Mouse (Mus musculus): ENCODE measurements around the gene Slc22a6. TPM values are rescaled to one million over a fixed set of nuclear protein-coding genes. Genes with fewer than 3 reads are reported as not detected.
A peak's percentile ranks its signal among the peaks of the same experiment; 100 is the strongest.

Gene Slc22a6
- total RNA-seq, 2 experiments from 2014 or later: 12.0 TPM

DNA sequence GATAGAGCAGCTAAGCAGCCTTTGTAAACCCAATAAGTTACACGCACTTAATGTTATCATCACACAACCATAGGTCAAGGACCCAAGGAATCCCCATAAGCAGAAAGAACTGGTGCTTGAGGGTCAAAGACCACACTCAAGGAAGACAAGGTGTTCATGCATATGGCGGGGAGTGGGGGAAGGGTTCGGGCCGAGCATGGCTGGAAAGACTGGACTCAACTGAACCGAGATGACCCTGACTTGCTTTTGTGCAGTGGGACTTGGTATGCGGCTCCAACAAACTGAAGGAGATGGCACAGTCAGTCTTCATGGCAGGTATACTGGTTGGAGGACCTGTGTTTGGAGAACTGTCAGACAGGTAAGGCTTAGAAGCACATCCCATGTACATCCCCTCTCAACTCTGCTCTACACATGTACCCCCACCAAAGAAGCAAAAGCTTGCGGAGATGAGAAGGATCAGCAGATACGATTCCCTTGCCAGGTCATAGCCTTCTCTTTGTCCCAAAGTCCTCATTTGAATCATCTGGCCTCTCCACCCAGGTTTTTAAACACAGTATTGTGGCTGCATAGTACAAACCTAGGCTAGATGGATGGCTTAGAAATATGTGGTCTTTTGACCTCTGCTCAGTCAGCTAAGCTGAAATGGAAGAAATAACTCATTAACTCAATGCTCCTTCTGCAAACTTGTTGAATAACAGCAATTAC lies 13.2 kb upstream of the Slc22a6 start:
- intact Hi-C loops (cut with DNase I): no loop called here
- DNase-seq: no peak

DNA sequence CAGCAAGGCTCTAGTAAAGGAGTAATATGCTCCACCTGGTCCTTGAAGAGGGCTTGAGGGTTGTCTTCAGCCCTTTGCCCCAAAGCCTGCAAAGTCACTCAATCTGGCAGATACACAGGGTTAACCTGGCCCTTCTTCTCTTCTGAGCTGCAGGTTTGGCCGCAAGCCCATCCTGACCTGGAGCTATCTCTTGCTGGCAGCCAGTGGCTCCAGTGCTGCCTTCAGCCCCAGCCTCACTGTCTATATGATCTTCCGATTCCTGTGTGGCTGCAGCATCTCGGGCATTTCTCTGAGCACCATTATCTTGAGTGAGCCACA lies 12.6 kb upstream of the Slc22a6 start:
- no peak for DNase-seq
- intact Hi-C loops (cut with DNase I): no loop called here

DNA sequence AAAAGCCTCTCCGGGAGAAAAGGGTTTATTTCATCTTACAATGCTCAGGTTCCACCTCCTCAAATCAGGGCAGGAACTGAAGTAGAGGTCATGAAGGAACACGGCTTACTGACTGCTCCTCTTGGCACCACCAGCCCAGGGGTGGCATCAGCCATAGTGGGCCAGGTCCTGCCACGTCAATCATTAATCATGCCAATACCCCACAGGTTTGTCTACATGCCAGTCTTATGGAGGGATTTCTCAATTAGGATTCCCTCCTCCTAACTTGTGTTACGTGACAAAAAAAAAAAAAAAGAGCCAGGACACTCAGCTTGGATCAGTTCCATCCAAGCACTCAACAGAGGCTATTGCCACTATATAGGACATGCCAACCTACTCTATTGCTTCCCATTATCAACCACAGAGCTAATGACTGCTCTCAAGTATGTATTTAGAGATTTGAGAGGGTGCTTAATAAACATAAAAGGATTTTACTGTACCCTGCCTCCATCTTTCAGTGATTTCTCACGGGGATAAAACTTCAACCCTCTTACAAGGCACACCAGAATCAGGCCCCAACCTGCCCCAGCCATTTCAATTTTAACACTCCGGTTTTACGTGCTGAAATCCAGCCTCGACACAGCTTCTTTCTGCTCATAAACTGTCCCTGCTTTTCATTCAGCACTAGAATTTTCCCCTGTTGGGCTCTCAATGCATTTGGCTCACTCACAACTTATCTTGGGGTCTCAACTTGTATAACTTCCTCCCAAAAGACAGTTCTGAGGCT lies 6.3 kb upstream of the Slc22a6 start:
- intact Hi-C loops (cut with DNase I): no loop called here
- DNase-seq: no peak

DNA sequence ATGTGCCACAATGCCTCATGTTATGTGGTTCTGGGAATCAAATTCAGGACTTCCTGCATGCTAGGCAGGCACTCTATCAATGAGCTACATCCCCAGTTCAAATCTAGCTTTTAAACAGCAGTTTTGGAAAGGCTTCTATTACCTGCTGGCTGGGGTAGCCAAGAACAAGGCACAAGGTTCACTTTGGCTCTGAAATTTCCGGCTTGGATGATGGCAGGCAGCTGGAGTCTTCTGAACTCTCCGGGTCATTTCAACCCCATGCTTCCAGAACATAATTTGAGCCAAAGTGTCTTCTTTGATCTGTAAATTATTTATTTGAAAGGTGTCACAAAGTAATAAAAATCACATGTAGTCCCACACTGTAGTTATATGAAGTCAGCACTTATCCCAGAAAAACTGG lies 4.7 kb upstream of the Slc22a6 start:
- DNase-seq: no peak
- intact Hi-C loops (cut with DNase I): no loop called here

DNA sequence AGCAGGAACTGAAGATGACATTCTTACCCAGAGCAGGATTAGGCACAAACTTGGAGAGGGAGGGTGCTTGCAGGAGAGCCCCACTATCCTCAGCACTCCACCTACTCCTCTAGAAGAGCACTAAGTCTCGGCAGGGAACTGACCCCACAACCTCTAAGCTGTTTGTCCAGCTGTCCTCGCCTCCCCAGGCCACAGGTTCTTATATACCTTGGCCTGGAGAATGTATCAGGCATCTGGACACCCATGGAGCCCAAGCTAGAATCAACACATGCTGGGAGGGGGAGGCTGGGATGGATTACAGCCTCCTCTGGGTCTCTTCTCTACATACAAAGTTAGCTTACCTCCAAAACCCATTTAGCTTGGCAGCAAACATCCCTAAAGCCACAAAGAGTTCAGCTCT lies 3.5 kb upstream of the Slc22a6 start:
- no peak for DNase-seq
- intact Hi-C loops (cut with DNase I): no loop called here

DNA sequence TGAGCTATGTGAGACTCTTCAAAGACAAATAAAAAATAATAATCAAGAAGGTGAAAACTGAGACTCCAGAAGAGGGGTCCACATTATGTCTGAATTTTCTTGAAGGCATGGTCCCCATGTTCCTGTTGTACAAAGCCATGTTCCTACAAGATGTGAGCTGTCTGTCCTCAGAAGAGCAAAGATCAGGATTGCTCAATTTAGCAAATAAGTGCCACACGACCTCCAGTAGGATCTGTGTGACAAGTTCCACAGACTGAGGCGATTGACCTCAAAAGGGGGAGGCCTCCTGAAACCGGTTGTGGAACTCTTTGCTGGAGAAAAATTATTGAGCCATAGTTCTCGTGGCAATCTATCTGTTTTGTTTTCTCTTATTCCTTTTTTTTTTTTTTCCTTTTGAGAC lies 1.5 kb upstream of the Slc22a6 start:
- intact Hi-C loops (cut with DNase I): no loop called here
- no peak for DNase-seq

DNA sequence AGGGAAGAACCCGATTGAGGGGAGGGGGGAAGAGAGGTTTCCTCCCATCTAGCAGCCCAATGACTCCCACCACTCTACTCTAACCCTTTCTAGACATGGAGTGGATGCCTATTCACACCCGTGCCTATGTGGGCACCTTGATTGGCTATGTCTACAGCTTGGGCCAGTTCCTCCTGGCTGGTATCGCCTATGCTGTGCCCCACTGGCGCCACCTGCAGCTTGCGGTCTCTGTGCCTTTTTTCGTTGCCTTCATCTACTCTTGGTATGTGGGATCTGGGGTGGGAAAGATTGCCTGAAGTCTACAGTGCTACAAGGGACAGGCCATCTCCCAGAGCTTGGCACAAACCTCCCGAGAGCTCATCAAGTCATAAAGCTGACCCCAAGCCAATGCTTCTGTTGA lies 3.3 kb downstream of the Slc22a6 start:
- intact Hi-C loops (cut with DNase I): no loop called here
- DNase-seq: no peak

DNA sequence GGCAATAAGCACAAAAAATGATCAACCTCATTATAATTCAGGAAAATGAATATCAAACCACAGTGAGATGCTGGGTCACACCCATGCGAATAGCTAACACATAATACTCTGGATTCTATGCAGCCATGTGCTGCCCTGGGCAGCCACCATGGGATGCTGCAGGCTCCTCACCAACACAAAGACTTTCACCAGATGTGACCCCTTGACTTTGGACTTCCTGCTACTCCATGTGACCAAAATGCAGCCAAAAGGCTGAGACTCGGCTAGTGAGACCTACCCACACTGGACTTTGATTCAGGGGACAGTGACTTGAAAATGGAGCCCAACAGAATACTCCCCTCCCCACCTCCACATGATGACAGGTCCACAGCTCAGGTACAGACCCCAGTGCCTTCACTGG lies 12.4 kb downstream of the Slc22a6 start:
- intact Hi-C loops (cut with DNase I): no loop called here
- no peak for DNase-seq

DNA sequence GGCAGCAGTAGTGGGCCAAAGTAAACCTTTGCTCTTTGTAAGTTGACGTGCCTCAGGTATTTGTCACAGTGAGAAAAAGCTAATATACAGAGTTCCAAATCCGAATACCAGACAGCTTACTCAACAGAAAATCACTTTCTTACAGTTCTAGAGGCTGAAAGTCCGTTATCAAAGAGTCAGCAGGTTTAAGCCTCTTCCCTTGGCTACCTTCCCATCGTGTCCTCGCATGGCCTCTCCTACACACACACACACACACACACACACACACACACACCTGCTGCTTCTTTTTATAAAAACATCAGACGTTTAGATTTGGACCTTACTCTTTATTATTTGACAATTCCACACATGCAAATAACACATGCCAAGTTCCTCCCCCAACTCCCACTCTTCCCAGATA lies 13.0 kb downstream of the Slc22a6 start:
- no peak for DNase-seq
- intact Hi-C loops (cut with DNase I): no loop called here

DNA sequence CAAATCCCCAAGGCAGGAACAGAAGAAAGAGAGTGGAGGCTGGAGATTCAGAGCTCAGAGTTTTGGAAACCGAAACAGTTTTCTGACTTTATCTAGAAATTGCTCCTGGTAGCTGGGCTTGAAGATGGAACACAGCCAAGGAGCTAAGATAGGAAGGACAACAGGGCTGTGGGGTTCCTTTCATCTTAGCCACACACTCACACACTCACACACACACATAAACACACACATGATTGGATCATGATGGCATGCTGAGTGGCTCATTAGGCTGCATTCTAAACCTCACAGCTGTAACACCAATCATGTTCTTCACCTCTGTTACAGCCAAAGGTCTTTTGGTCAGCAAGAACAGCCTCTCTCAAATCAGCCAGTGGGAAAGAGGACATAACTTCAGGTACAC lies 14.2 kb downstream of the Slc22a6 start:
- intact Hi-C loops (cut with DNase I): no loop called here
- no peak for DNase-seq

DNA sequence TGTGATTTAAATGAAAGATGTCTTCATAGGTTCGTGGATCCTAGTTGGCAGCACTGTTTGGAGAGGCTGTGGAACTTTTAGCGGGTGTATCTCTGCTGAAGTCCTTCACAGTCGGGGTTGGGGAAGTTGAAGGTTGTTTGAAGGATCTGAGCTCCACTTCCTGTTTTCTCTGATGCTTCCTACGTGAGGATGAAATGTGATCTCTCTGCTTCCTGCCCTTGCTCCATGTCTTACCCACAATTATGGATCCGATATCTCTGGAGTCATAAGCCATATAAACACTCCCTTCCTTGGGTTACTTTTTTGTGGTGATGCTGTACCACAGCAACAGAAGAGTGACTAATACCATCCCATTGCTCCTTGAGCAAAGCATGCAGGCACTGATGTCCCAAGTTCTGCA lies 24.2 kb downstream of the Slc22a6 start:
- intact Hi-C loops (cut with DNase I): no loop called here
- no peak for DNase-seq

DNA sequence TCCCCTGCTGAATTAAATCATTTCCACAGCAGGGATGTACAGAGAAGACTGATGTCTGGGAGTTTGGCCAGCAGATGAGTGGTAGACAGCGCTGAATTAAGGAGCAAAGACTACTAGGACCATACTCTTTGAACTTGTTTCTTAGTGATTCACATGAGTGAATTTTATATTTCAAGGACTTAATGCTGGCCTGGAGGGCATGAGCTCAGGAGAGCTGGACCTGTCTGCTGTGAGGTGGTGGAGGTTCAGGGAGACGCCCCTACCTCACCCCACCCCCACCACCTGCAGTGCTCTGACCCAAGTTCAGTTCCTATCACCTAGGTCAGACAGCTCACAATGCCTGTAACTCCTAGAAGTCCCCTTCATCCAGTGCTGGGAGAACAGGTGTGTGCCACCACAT lies 28.6 kb downstream of the Slc22a6 start:
- intact Hi-C loops (cut with DNase I): no loop called here
- no peak for DNase-seq

DNA sequence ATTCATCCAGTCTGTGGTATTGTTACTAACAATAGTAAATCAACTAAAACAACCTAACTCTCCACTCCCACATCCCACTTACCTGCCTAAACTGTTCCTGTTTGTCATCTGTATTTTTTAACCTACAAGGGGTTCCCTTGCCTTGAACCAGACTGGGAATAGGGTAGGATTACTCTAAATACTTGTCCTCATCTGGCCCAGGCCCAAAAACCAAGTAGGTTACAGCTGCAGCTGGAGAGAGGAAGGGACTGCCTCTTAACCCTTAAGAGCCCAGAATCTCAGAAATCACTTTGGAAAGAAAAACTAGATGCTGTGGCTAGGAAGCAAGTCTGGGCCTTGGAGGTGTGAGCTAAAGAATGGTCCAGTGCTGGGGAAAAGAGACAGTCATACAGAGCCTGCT lies 38.0 kb downstream of the Slc22a6 start:
- intact Hi-C loops (cut with DNase I): no loop called here
- no peak for DNase-seq

DNA sequence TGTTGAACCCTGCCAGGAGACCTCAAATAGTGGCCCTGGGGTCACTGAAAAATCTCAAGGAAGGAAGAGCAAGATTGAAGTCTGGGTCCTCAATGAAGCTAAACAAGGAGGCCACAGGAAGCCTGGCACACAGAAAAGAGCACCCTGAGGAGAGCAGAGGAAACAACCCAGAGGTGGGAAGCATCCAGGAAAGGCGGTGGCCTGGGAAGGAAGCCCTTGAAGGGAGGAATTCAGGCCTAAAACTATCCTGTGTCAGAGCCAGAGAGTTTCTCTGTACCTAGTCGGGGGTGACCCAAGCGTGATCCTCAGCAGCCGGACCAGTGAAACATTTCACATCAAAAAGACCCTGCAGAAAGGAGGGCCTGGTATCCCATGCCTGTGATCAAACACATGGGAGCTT lies 38.5 kb downstream of the Slc22a6 start:
- DNase-seq: no peak
- intact Hi-C loops (cut with DNase I): no loop called here

DNA sequence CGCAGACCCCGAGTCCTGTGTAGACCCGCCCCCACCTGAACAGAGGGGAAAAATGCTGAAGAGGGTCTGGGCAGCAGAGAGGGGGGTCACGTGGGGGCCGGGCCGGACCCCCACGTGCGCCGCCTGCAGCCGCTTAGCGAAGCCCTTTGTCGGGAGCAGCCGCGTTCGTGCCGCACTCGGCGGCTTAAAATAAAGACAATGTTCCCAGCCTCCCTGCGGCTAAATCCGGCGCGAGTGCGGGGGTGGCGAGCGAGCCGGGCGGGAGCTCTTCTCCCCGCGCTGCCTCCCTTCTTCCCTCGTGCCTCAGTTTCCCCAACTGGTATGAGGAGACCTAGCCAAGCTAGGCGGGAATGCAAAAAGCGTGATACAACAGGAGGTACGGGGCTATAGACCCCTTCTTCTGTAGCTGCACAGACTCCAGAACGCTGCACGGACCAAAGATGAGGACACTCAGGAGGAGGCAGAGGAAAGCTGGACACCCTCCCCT lies 44.0 kb downstream of the Slc22a6 start:
- no peak for DNase-seq
- intact Hi-C loops (cut with DNase I): no loop called here

DNA sequence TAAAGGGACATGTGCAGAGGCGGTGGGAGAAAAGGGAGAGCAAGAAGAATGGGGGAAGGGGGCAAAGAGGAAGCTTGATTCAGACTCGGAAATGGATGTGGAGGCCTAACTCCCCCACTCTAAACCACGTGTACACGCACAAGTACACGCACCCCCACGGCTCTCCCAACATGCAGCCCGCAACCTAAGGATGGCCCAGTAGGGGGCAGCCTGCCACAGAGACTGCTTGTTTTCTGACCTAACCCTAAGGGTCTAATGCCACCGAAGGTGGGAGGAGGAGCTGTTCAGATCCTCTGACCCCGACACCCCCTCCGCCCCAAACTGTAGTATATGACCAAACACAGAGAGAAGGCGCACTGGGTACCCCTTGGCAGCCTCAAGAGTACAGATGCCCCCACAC lies 44.5 kb downstream of the Slc22a6 start:
- peak; percentile 54 for DNase-seq
- intact Hi-C loops (cut with DNase I): no loop called here

DNA sequence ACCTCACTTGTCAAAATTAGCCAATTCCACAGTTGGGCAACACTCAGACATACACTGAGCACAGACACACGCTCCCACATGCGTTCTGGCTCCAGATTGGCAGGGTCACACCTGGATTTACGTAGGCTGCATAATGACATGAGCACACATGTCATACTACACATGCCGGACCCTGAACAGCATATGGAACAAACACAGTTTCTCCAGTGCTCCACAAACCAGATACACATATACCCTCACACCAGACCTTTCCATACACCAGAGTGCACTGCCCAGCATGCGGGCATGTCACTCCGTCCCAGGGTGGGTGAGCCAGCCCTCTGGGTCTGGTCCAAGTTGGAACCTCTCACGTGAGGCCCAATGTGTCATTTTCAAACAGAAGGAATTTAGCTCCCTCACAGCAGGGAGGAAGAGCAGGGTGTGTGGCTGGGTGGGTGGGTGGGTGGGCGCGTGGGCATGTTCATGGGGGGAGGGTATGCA lies 45.6 kb downstream of the Slc22a6 start, which contains the start of gene Chrm1:
Gene Chrm1, plus strand, starts transcription at position 430 of the 480 bp plus-strand sequence.
- intact Hi-C loops (cut with DNase I): no loop called here
- no peak for DNase-seq

DNA sequence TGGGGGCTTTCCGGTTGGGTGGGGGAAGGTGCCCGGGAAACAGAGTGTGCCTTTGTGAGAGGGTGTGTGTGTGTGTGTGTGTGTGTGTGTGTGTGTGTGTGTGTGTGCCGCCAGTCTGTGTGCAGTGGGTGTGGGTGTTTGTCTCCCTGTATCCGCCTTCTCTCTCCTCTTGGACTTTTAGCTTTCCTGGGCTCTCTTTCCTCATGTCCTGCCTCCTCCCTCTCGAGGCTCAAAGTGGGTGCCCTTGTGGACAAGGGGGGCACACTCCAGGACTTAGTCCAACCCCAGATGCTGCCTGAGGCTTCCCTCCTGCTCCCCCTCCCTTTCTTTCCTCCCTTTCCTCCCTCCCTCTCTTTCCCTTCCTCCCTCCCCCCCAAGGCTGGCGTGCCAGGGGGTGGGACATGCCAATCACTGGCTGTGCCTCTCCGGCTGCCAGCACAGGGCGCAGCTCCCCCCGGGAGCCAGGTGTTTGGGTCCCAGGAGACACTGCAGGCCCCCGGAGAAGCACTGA lies 46.1 kb downstream of the Slc22a6 start:
- intact Hi-C loops (cut with DNase I): no loop called here
- DNase-seq: peak; percentile 34

DNA sequence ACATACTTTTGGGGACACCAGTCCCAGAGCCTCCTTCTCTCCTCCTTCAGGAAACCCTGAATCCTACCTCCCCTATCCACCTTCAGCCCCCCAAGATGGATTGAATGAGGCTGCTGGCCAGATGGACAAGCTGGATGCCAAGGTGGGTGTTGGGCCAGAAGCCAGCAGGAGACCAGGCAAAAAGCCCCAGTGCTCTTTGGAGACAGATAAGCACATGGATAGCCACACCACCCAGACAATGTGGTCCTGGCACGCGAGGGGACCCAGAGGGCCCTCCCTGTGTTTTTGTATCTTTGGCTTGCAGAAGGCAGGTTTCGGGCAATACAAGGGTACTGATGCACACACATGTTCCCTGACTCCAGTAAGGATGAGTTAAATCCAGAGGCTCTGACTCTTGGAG lies 47.0 kb downstream of the Slc22a6 start:
- DNase-seq: peak; percentile 37

DNA sequence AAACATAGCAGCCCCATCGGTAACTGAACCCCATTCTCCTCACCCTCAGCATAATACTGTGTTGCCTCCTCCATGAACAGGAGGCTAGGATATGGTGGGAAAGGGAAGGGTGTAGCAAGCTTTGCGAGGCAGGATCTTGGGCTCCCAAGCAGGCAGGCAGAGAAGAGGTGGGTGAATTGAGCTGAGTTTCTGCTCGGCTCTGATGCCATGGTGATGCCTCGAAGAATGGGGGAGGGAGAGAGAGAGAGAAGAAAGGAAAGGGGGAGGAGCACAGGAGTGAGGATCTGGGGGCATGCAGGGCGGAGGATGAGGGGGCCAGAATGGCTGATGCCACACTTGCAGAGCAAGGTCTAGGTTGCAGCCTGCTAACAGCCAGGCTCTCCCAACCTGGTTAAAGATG lies 47.9 kb downstream of the Slc22a6 start:
- DNase-seq: no peak
- intact Hi-C loops (cut with DNase I): no loop called here

More for the DNA sequence above, 47.0 kb downstream of the Slc22a6 start:
- intact Hi-C loops (cut with DNase I): no loop called here

DNA sequence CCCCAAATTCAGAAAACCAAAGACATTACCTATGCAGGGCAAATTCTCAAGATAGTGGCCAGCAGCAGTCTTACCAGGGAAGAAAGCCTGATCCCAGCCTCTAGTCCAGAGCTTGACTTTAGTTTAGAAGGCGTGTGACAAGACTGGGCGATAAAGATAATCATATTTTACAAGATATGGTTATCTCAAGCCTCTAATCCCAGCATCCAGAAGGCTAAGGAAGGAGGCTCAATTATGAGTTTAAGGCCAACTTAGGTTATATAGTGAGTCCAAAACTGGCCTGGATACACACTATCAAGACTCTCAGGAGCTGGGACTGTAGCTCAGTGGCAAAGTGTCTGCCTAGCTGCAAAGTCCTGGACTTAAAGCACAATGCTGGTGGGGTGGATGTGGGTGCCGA lies 55.0 kb downstream of the Slc22a6 start:
- intact Hi-C loops (cut with DNase I): no loop called here
- DNase-seq: no peak
